Mouse (Mus musculus) limb, embryonic 15.5 days (tissue): ENCODE measurements around the gene Mecp2. TPM values are rescaled to one million over a fixed set of nuclear protein-coding genes. Genes with fewer than 3 reads are reported as not detected.
"Not testable (repeated sequence)": the region's sequence is repeated elsewhere in the genome, so short reads cannot be mapped to it uniquely, and the experiment has no call there.

Experiments used
- ATAC-seq: fragments of 200-750 bp; cut with Nextera tagmentation; 2 replicates; pipeline ENCODE4 v1.8.0; 2017; ENCODE audit warnings: low read depth, moderate TSS enrichment; ENCODE audit not compliant: insufficient number of reproducible peaks, low FRiP score, low TSS enrichment
- H3K27ac ChIP-seq: fragments of 300-500 bp; sonication (generic); 2 replicates; pipeline ENCODE4 v1.5.1; 2015; ENCODE audit warnings: moderate library complexity, mild to moderate bottlenecking, inconsistent platforms
- H3K27me3 ChIP-seq: fragments of 300-500 bp; sonication (generic); 2 replicates; pipeline ENCODE4 v1.6.1; 2015; ENCODE audit warnings: inconsistent platforms
- H3K36me3 ChIP-seq: fragments of 300-500 bp; sonication (generic); 2 replicates; pipeline ENCODE4 v1.6.1; 2015; ENCODE audit warnings: inconsistent platforms
- H3K4me1 ChIP-seq: fragments of 300-500 bp; sonication (generic); 2 replicates; pipeline ENCODE4 v1.6.1; 2015; ENCODE audit warnings: inconsistent platforms
- H3K4me2 ChIP-seq: fragments of 300-500 bp; sonication (generic); 2 replicates; pipeline ENCODE4 v1.6.1; 2015; ENCODE audit warnings: mild to moderate bottlenecking, inconsistent platforms
- H3K4me3 ChIP-seq: fragments of 300-500 bp; sonication (generic); 2 replicates; pipeline ENCODE4 v1.5.1; 2015; ENCODE audit warnings: mild to moderate bottlenecking, inconsistent platforms
- H3K9ac ChIP-seq: fragments of 300-500 bp; sonication (generic); 2 replicates; pipeline ENCODE4 v1.6.1; 2015; ENCODE audit warnings: inconsistent platforms
- H3K9me3 ChIP-seq: fragments of 300-500 bp; sonication (generic); 2 replicates; pipeline ENCODE4 v1.6.1; 2016; ENCODE audit warnings: inconsistent platforms
- WGBS: fragments of 180-500 bp; shearing (Covaris S2); methylation state at CpG from one replicate; pipeline ENCODE4 v1.1.7; 2015; 5-methylcytosine and 5-hydroxymethylcytosine counted together
- polyA plus RNA-seq: library from polyadenylated mRNA; unstranded; fragments of >200 nt; fragmentation: Nextera tagmentation; extraction: Ambion mirVana; gene quantifications from 2 replicates; pipeline ENCODE4 v1.2.1, GENCODE M21; 2015

Gene Mecp2
- 10.6 and 12.1 TPM in 2 replicates for polyA plus RNA-seq

DNA sequence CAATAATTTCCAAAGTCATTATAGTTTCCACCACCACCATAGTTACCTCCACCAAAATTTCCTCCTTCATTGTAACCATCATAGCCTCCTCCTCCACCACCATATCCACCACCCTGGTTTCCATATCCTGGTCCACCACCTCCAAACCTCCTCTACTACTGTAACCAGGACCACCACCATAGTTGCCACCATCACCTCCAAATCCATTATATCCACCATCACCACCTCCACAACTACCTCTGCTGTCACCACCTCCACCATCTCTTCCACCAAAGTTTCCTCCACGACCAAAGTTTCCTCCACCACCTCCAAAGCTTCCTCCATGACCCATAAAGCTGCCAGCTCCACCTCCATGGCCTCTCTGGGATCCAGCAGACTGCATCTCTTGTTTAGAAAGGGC lies at the start of gene Mecp2:
Gene Mecp2, minus strand, starts transcription at position 101 of the 400 bp plus-strand sequence.
- H3K4me2 ChIP-seq, ATAC-seq: not testable (repeated sequence)

DNA sequence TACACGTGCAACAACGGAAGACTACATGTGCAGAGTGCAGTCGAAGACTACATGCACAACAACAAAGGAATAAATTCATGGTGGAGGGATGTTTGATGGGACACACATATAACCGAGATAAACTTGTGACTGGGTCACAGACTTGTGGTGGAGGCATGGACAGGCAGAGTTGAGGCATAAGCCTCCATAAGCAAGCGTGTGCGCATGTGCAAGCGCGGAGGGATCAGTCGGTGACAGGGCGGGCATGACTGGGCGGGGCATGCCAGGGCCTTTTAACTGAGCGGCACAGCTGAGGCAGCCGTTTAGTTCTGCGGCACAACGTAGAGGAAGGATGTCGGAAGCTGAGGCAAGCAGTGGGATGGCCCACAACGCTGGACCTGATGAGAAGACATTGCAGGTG lies 41.8 kb upstream of the Mecp2 start, which contains the start of gene Tktl1:
Gene Tktl1, plus strand, starts transcription at position 301 of the 400 bp plus-strand sequence.
- H3K4me3 ChIP-seq, result no peak within 1 kb of the TSS
- H3K27me3 ChIP-seq, result no peaks in the 10 kb centered on the region
- H3K36me3 ChIP-seq, result no peaks in the 10 kb centered on the region
- H3K4me2 ChIP-seq, result no peak within 1 kb of the TSS
- H3K27ac ChIP-seq, result no peak within 1 kb of the TSS
- WGBS, result 90% methylated on average over 17 of the region's 17 CpGs
- no peak for ATAC-seq
- H3K9ac ChIP-seq, result no peak within 1 kb of the TSS
- no peaks in the 10 kb centered on the region for H3K4me1 ChIP-seq
- H3K9me3 ChIP-seq, result no peaks in the 10 kb centered on the region

More for the DNA sequence above, at the start of gene Mecp2:
- H3K27ac ChIP-seq, H3K4me3 ChIP-seq, H3K9ac ChIP-seq, H3K4me1 ChIP-seq, H3K9me3 ChIP-seq, H3K36me3 ChIP-seq, H3K27me3 ChIP-seq: not testable (repeated sequence)
- 19% methylated on average over 1 of the region's 1 CpGs for WGBS

DNA sequence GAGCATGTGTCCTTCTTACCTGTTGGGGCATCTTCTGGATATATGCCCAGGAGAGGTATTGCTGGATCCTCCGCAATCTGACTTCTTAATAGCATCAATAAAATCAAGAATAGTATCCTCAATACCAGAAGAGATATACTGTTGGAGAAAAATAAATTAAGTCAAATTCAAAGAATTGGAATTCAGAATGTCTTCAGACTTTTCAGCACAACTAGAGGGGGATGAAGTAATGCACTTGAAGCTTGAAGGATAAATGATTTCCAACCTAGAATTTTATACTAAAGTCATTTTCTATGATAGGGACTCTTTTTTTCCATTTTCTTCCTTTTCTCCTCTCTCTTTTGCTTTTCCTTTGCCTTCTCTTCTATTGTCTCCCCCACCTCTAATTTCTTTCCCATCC lies 32.6 kb upstream of the Mecp2 start, which contains the start of gene Tex28:
Gene Tex28, minus strand, starts transcription at position 101 of the 400 bp plus-strand sequence.
- 89% methylated on average over 1 of the region's 1 CpGs for WGBS
- Histone ChIP-seq H3K4me1 (no peaks in the 10 kb centered on the region), H3K9ac (no peak within 1 kb of the TSS), H3K9me3 (no peaks in the 10 kb centered on the region), H3K27me3 (no peaks in the 10 kb centered on the region), H3K27ac (no peak within 1 kb of the TSS), H3K4me3 (no peak within 1 kb of the TSS), H3K36me3 (no peaks in the 10 kb centered on the region), H3K4me2 (no peak within 1 kb of the TSS)
- no peak for ATAC-seq

DNA sequence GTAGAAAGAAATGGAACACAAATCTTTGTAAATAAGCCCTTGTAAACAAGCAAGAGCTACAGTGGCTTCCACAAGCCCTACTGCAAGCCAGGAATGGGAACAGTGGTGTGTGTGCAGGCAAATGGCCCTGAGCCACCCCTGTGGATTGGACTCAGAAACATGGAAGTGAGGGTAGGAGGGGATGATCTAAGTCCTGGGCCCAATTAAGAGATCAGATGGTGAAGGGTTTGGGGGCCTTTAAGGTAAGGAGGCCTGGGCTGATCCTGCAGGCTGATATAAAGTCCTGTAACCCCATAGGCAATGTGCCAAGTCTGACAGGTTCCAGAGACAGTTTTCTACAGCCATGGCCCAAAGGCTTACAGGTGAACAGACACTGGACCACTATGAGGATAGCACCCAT lies 8.0 kb downstream of the Mecp2 start, which contains the start of gene Opn1mw:
Gene Opn1mw, plus strand, starts transcription at position 301 of the 400 bp plus-strand sequence.
- no peaks in the 10 kb centered on the region for H3K4me1 ChIP-seq
- H3K4me2 ChIP-seq, result no peak within 1 kb of the TSS
- H3K27ac ChIP-seq, result no peak within 1 kb of the TSS
- no peaks in the 10 kb centered on the region for H3K9me3 ChIP-seq
- no peaks in the 10 kb centered on the region for H3K27me3 ChIP-seq
- ATAC-seq, result no peak
- H3K36me3 ChIP-seq, result no peaks in the 10 kb centered on the region
- no peak within 1 kb of the TSS for H3K4me3 ChIP-seq
- H3K9ac ChIP-seq, result no peak within 1 kb of the TSS

DNA sequence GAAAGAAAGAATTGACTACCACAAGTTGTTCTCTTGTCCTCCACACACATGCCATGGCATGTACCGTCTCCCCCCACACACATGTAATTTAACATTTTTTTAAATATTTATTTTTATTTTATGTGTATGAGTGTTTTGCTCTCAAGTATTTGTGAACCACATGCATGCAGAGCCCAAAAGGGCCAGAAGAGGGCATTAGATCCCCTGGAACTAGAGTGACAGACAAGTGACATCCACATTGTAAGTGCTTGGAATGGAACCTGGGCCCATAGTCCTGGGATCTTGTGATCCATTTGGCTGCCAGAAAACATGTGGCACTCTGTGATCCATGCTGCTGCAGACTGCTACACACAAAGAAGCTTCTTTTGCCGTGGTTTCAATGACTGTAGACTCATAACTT lies 10.2 kb downstream of the Mecp2 start:
- Histone ChIP-seq H3K27me3 (no peaks in the 10 kb centered on the region), H3K4me2 (no peak overlapping the region), H3K9ac (no peak overlapping the region), H3K36me3 (no peaks in the 10 kb centered on the region), H3K4me3 (no peak overlapping the region), H3K27ac (no peak overlapping the region), H3K4me1 (no peaks in the 10 kb centered on the region), H3K9me3 (no peaks in the 10 kb centered on the region)
- no peak for ATAC-seq
- WGBS, result 52% methylated on average over 2 of the region's 2 CpGs

DNA sequence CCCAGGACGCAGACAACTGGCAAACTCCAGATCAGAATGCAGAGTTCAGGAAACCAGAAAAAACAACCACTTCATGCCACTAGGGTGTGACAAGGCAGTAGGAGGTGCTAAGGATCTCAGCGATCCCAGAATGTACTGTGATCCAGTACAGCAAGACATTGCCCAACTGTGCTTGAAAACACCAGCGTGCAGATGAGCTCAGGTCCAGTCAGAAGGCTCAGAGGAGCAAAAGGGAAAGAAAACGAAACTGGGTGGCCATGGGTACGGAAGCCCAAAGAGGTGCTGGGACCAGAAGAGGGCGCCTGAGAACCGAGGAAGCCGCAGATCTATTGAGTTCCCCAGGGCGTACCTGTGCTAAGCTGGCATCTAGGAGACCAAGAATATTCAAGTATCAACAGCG lies 19.7 kb downstream of the Mecp2 start:
- H3K4me1 ChIP-seq, result no peaks in the 10 kb centered on the region
- H3K27ac ChIP-seq, result no peak overlapping the region
- H3K4me2 ChIP-seq, result peak overlapping the region; percentile 26; the same call in 1 of the 2 replicates
- H3K36me3 ChIP-seq, result no peaks in the 10 kb centered on the region
- H3K9me3 ChIP-seq, result no peaks in the 10 kb centered on the region
- WGBS, result 21% methylated on average over 10 of the region's 10 CpGs
- H3K9ac ChIP-seq, result no peak overlapping the region
- no peaks in the 10 kb centered on the region for H3K27me3 ChIP-seq
- ATAC-seq, result no peak
- H3K4me3 ChIP-seq, result peak overlapping the region; percentile 31

DNA sequence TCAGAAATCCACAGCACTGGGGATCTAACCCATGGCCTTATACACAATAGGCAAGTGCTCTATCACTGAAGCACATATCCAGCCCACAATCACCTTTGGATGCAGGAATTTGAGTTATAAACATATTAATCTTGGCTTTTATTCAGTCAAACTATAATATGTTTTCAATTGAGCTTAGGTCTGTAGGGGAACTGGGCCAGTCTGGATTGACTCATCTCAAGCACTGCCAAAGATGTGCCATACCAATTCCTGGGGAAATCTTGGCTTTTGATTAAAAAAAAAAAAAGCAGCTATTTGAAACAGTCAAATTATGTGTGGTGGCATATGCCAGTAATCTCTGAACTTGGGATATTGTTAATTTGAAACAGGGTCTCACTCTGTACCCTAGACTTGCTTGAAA lies 21.1 kb downstream of the Mecp2 start:
- H3K4me2 ChIP-seq, result no peak overlapping the region
- H3K9ac ChIP-seq, result no peak overlapping the region
- no peak overlapping the region for H3K4me3 ChIP-seq
- H3K27me3 ChIP-seq, result no peaks in the 10 kb centered on the region
- H3K9me3 ChIP-seq, result no peaks in the 10 kb centered on the region
- H3K27ac ChIP-seq, result no peak overlapping the region
- H3K4me1 ChIP-seq, result no peaks in the 10 kb centered on the region
- H3K36me3 ChIP-seq, result no peaks in the 10 kb centered on the region
- no peak for ATAC-seq

DNA sequence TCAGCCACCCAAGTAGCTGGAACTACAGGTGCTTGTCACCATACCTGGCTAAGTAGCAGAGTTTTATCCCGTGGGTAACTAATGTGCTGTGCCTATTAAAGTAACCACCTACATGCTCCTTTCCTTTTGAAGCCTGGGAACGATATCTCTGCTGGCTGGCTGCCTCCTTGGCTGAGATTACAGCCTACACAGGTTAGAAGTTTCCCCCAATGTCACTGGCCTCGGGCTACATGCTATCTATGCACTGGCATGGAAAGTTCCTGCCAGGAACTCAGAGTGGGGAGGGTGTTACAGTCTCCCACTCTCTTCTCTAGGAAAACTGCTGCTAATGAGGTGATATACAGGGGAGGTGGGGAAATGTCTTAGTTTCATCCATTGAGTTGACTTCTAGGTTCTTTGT lies 26.4 kb downstream of the Mecp2 start:
- no peaks in the 10 kb centered on the region for H3K36me3 ChIP-seq
- 49% methylated on average over 3 of the region's 3 CpGs for WGBS
- H3K4me2 ChIP-seq, result no peak overlapping the region
- no peaks in the 10 kb centered on the region for H3K9me3 ChIP-seq
- no peaks in the 10 kb centered on the region for H3K27me3 ChIP-seq
- no peaks in the 10 kb centered on the region for H3K4me1 ChIP-seq
- no peak overlapping the region for H3K9ac ChIP-seq
- no peak overlapping the region for H3K4me3 ChIP-seq
- H3K27ac ChIP-seq, result no peak overlapping the region
- no peak for ATAC-seq

DNA sequence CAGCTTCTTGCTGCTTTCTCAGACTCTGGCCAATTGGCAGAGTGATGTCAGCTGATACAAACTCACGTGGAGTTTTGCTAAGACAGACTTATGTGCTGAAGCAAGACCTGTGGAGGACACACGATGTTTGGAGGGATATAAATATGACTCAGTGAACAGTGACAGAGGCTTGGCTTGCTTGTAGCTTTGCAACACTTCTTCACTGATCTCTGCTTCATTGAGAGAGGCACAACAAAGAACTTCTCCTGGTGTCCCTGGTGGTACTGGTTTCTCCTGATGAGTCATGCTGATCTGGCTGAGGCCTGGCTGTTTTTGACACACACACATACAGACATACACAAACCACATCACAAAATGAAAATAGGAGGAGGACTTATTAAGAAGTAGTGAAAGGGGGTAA lies 29.2 kb downstream of the Mecp2 start:
- no peak overlapping the region for H3K4me2 ChIP-seq
- 44% methylated on average over 2 of the region's 2 CpGs for WGBS
- H3K27ac ChIP-seq, result no peak overlapping the region
- H3K4me3 ChIP-seq, result no peak overlapping the region
- no peak for ATAC-seq
- no peak overlapping the region for H3K9ac ChIP-seq
- no peaks in the 10 kb centered on the region for H3K9me3 ChIP-seq
- H3K4me1 ChIP-seq, result no peaks in the 10 kb centered on the region
- no peaks in the 10 kb centered on the region for H3K27me3 ChIP-seq
- no peaks in the 10 kb centered on the region for H3K36me3 ChIP-seq

DNA sequence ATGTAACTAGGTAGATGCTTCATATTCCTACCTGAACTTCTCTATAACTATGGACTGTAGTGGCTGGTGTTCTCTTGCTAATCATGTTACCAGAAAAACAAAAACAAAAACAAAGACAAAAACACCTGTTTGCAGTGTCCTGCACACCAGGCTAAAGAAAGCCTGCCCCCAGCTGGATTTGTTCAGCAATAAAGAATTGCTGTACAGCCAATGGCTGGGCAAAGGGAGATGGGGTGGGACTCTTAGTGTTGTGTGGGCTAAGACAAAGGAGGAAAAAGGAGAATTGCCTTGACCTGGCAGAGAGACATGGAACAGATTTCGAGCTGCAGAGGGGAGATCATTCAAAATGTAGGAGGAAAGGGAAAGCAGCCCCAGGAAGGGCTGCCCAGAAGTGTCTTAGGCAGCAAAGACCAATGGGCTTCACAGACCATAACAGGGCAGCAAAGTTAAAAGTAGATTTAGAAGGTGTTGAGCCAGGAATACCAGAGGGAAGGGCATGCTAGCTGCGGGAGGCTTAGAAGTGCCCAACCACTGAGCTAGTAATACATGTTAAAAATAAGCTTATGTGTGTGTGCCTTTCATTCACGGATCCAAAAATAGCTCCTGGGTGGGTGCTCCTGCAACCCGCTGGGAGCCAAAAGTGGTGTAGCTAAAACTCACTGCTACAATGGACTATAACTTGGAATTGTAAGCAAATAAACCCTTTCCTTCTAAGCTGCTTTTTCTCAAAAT lies 31.5 kb downstream of the Mecp2 start:
- 50% methylated on average over 4 of the region's 4 CpGs for WGBS
- H3K9me3 ChIP-seq, result no peaks in the 10 kb centered on the region

DNA sequence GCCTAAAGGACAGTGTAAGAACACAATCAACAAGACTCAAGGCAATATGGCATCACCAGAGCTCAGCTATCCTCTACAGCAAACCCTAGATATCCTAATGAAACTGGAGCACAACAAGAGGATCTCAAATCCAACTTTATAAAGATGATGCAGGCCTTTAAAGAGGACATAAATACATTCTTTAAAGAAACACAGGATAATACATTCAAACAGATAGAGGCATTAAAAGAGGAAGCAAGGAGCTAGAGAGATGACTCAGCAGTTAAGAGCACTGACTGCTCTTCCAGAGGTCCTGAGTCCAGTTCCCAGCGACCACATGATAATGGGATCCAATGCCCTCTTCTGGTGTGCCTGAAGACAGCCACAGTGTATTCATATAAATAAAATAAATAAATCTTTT lies 40.0 kb downstream of the Mecp2 start:
- ATAC-seq, result no peak
- Histone ChIP-seq H3K36me3 (no peaks in the 10 kb centered on the region), H3K4me2 (no peak overlapping the region), H3K4me1 (no peaks in the 10 kb centered on the region), H3K27me3 (0 out of 2 replicates have a peak, but pooled peaks cover 5% of the 10 kb centered on the region), H3K27ac (no peak overlapping the region), H3K9ac (no peak overlapping the region), H3K9me3 (no peaks in the 10 kb centered on the region), H3K4me3 (no peak overlapping the region)
- whole genome bisulfite sequencing, result 72% methylated on average over 1 of the region's 1 CpGs

More for the DNA sequence above, 31.5 kb downstream of the Mecp2 start:
- no peak for ATAC-seq
- Histone ChIP-seq H3K4me2 (no peak overlapping the region), H3K36me3 (no peaks in the 10 kb centered on the region), H3K9ac (no peak overlapping the region), H3K27me3 (no peaks in the 10 kb centered on the region), H3K27ac (no peak overlapping the region), H3K4me3 (no peak overlapping the region), H3K4me1 (no peaks in the 10 kb centered on the region)

DNA sequence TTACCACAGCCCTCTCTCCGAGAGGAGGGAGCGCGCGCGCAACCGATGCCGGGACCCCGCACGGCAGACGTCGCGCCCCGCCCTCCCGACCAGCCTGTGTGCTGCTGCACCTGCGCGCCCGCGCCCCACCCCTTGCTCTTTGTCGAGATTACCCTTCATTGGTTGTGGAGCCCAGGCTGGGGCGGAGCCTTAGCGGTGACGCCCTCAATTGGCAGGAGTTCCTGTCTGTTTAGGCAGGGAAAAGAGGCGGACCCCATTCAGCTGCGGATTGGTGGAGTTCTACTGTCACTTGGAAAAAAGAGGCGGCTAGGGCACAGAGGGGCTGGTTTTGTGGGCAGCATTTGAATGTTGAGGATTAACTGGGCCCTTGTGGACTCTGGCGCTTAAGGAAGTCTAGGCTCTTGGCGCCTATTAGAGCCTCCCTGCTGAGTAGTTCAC lies 49.5 kb downstream of the Mecp2 start:
- Histone ChIP-seq H3K4me1 (no peaks in the 10 kb centered on the region), H3K36me3 (no peaks in the 10 kb centered on the region), H3K4me2 (peak overlapping the region; percentile 44), H3K27me3 (peaks cover 11% of the 10 kb centered on the region; the same call in 1 of the 2 replicates), H3K27ac (peak overlapping the region; percentile 94), H3K9me3 (no peaks in the 10 kb centered on the region), H3K9ac (peak overlapping the region; percentile 52; the same call in 1 of the 2 replicates), H3K4me3 (peak overlapping the region; percentile 58)
- ATAC-seq, result peak; percentile 99
- 19% methylated on average over 26 of the region's 27 CpGs for WGBS
